Comparison of ENCODE assay signal across 30 mouse cellular contexts in genomic region chr5:115099991-115100390, GRCm38 (mm10). TPM values are rescaled to one million over a fixed set of nuclear protein-coding genes. Genes with fewer than 3 reads are reported as not detected.
DNase-seq lines count a peak whose midpoint lies in the region; ATAC-seq and TF ChIP-seq lines count a peak whose summit lies in the region.
"Had no signal": no experiment of that assay in that cellular context is flagged by ENCODE, and none has a peak within 500 bp of the region (broad histone marks: within the 10 kb centered on the region; RNA-seq: fewer than 3 reads in every experiment).

No protein-coding gene starts in this region.

- no peak overlapping the region for H3K4me2 ChIP-seq in intestine, postnatal 0 days (replicated peaks; ENCODE audit: low read depth)
- no peak overlapping the region for H3K4me2 ChIP-seq in intestine, embryonic 15.5 days (replicated peaks)
- no peak overlapping the region for H3K4me2 ChIP-seq in myocyte (ENCODE audit: low read depth)
- H3K4me2 ChIP-seq: limb, embryonic 15.5 days; lung, embryonic 14.5 days; midbrain, embryonic 13.5 days had no signal

- peak; percentile 74 for DNase-seq in adrenal gland, postnatal 10 days
- DNase-seq in adrenal gland, postnatal 4 days (ENCODE audit: low spot score in 2 of 2), result no peak
- DNase-seq in lung, postnatal 10 days, result peak; percentile 43
- DNase-seq in lung, adult 2 months, result no peak
- no peak for DNase-seq in thymus, postnatal 0 days (ENCODE audit: low spot score)
- DNase-seq: cerebellum, adult 11-12 months; cerebellum, postnatal 10 days; gastrocnemius, postnatal 25 days; heart, adult 2 months; kidney, adult 11 months; left cerebral cortex, postnatal 4 days; lung, embryonic 14.5 days; retina, postnatal 1 day; thymus, postnatal 25 days had no signal

- WGBS in intestine, postnatal 0 days, result 73% methylated on average over 9 of the region's 9 CpGs
- WGBS in intestine, embryonic 15.5 days, result 83% methylated on average over 9 of the region's 9 CpGs
- whole genome bisulfite sequencing in lung, adult 2 months, result 52% methylated on average over 9 of the region's 9 CpGs

- H3K4me1 ChIP-seq in intestine, postnatal 0 days (replicated peaks; ENCODE audit: control insufficient read depth, insufficient read depth, low read length), result no peaks in the 10 kb centered on the region
- no peaks in the 10 kb centered on the region for H3K4me1 ChIP-seq in intestine, embryonic 15.5 days (replicated peaks)
- H3K4me1 ChIP-seq in lung, adult 2 months (ENCODE audit: control insufficient read depth, insufficient read depth, low read length), result 0 out of 2 replicates have a peak, but pooled peaks cover 4% of the 10 kb centered on the region
- H3K4me1 ChIP-seq: embryonic facial prominence, embryonic 10.5 days; forebrain, embryonic 10.5 days; limb, embryonic 15.5 days; midbrain, embryonic 13.5 days had no signal

- H3K36me3 ChIP-seq in intestine, postnatal 0 days (ENCODE audit: control insufficient read depth, insufficient read depth), result peaks cover 53% of the 10 kb centered on the region
- peaks cover 38% of the 10 kb centered on the region for H3K36me3 ChIP-seq in intestine, embryonic 15.5 days
- H3K36me3 ChIP-seq in myocyte (ENCODE audit: control insufficient read depth, insufficient read depth), result peaks cover 6% of the 10 kb centered on the region

- TF ChIP-seq CTCF in intestine, postnatal 0 days (IDR thresholded peaks at IDR 0.05; ENCODE audit: low read depth), result no peak
- TF ChIP-seq CTCF in lung, adult 2 months (IDR thresholded peaks at IDR 0.05; ENCODE audit: insufficient read depth, low read length), result no peak

- no peak for TF ChIP-seq POLR2A in lung, adult 2 months (IDR thresholded peaks at IDR 0.05; ENCODE audit: borderline replicate concordance, extremely low read depth, low read depth, low read length)
- TF ChIP-seq POLR2A in myocyte (IDR thresholded peaks at IDR 0.05; ENCODE audit: insufficient read length, low read depth), result no peak

- no peak overlapping the region for H3K4me3 ChIP-seq in intestine, postnatal 0 days (ENCODE audit: low read depth, low read length)
- no peak overlapping the region for H3K4me3 ChIP-seq in intestine, embryonic 15.5 days (replicated peaks)
- H3K4me3 ChIP-seq in lung, adult 2 months (replicated peaks; ENCODE audit: extremely low read depth, low read depth, low read length), result no peak overlapping the region
- H3K4me3 ChIP-seq in myocyte, result no peak overlapping the region
- H3K4me3 ChIP-seq: embryonic facial prominence, embryonic 10.5 days; forebrain, embryonic 10.5 days; heart, adult 2 months; limb, embryonic 15.5 days; midbrain, embryonic 13.5 days had no signal

- no peak overlapping the region for H3ac ChIP-seq in myocyte (ENCODE audit: control insufficient read depth, insufficient read length)

- no peaks in the 10 kb centered on the region for H3K27me3 ChIP-seq in intestine, postnatal 0 days (replicated peaks; ENCODE audit: control insufficient read depth, insufficient read depth, low read length)
- no peaks in the 10 kb centered on the region for H3K27me3 ChIP-seq in intestine, embryonic 15.5 days (replicated peaks)
- H3K27me3 ChIP-seq in myocyte (ENCODE audit: control insufficient read depth, insufficient read depth, insufficient read length), result no peaks in the 10 kb centered on the region
- H3K27me3 ChIP-seq: limb, embryonic 15.5 days; midbrain, embryonic 13.5 days had no signal

- peak overlapping the region; percentile 46 for H3K27ac ChIP-seq in intestine, postnatal 0 days (ENCODE audit: low read depth, low read length)
- H3K27ac ChIP-seq in intestine, embryonic 15.5 days, result no peak overlapping the region
- H3K27ac ChIP-seq: embryonic facial prominence, embryonic 10.5 days; forebrain, embryonic 10.5 days; heart, adult 2 months; hindbrain, postnatal 0 days; kidney, postnatal 0 days; limb, embryonic 15.5 days; midbrain, embryonic 13.5 days had no signal

- H3K79me2 ChIP-seq in myocyte (ENCODE audit: control insufficient read depth, insufficient read depth), result no peaks in the 10 kb centered on the region

- ATAC-seq in intestine, postnatal 0 days, result no peak
- ATAC-seq in intestine, embryonic 15.5 days, result no peak
- ATAC-seq: forebrain, embryonic 16.5 days; hindbrain, postnatal 0 days; midbrain, embryonic 13.5 days had no signal

- no peak overlapping the region for H3K9ac ChIP-seq in intestine, postnatal 0 days (ENCODE audit: low read depth, low read length)
- no peak overlapping the region for H3K9ac ChIP-seq in intestine, embryonic 15.5 days
- H3K9ac ChIP-seq: limb, embryonic 15.5 days; lung, embryonic 14.5 days; midbrain, embryonic 13.5 days had no signal

- H3K9me3 ChIP-seq in intestine, postnatal 0 days (ENCODE audit: control insufficient read depth), result no peaks in the 10 kb centered on the region
- H3K9me3 ChIP-seq in intestine, embryonic 15.5 days, result no peaks in the 10 kb centered on the region
- H3K9me3 ChIP-seq: embryonic facial prominence, embryonic 10.5 days; forebrain, embryonic 10.5 days; limb, embryonic 15.5 days; midbrain, embryonic 13.5 days had no signal

TF ChIP-seq in myocyte, 11 proteins besides CTCF, POLR2A, EP300 and RAD21:
- TF ChIP-seq MYOD1 (IDR thresholded peaks at IDR 0.05; ENCODE audit: control insufficient read depth in 1 of 3, insufficient read length in 2 of 3, low read depth in 2 of 3) (peak in 2 of 3 experiments; percentile 11 to 14), E2F4 (IDR thresholded peaks at IDR 0.05; ENCODE audit: insufficient read depth) (no peak), POLR2AphosphoS2 (IDR thresholded peaks at IDR 0.05; ENCODE audit: insufficient read length, low read depth) (peak; percentile 54)

RNA-seq across cellular contexts. Expression of gene Gm10401, which starts 1.9 kb away (rescaled TPM):
- total RNA-seq in adrenal gland, postnatal 10 days (2021), result not detected
- under 1 TPM in 1 of 2 experiments, not detected in 1; 0.73 TPM for total RNA-seq in adrenal gland, postnatal 4 days (2021)
- 13.8 and 17.0 TPM in 2 replicates for polyA plus RNA-seq in intestine, postnatal 0 days (2015; fragmentation: Nextera tagmentation; extraction: Ambion mirVana)
- polyA plus RNA-seq in intestine, embryonic 15.5 days (2015; fragmentation: Nextera tagmentation; extraction: Ambion mirVana), result 24.9 and 30.2 TPM in 2 replicates
- not detected in 2 replicates for polyA plus RNA-seq in lung, adult 2 months (2012; rRNA removed)
- 4.4 TPM for polyA plus RNA-seq in myocyte (2012; fragmentation: generic; extraction: Trizol)
- 26.4 and 27.2 TPM in 2 replicates for polyA plus RNA-seq in thymus, postnatal 0 days (2015; fragmentation: Nextera tagmentation; extraction: Ambion mirVana)
- total RNA-seq: gastrocnemius, postnatal 25 days; heart, adult 2 months; hindbrain, postnatal 0 days; layer of hippocampus, postnatal 14 days; left cerebral cortex, adult 8-10 months; left cerebral cortex, postnatal 4 days; megakaryocyte, adult 5-6 weeks; monocyte, adult 5-6 weeks had no signal
- polyA plus RNA-seq: cortical plate, adult 2 months; heart, adult 2 months; spleen, adult 2 months had no signal

RNA-seq across cellular contexts. Expression of gene Acads, which starts 19.2 kb away (rescaled TPM):
- total RNA-seq in adrenal gland, postnatal 10 days (2021), result 100 to 1,000 TPM; 356 to 367 TPM
- 100 to 1,000 TPM; 166 to 191 TPM for total RNA-seq in adrenal gland, postnatal 4 days (2021)
- polyA plus RNA-seq in intestine, postnatal 0 days (2015; fragmentation: Nextera tagmentation; extraction: Ambion mirVana), result 100 and 113 TPM in 2 replicates
- 119 and 122 TPM in 2 replicates for polyA plus RNA-seq in intestine, embryonic 15.5 days (2015; fragmentation: Nextera tagmentation; extraction: Ambion mirVana)
- polyA plus RNA-seq in lung, adult 2 months (2012; rRNA removed), result 44.9 and 54.3 TPM in 2 replicates
- 82.1 TPM for polyA plus RNA-seq in myocyte (2012; fragmentation: generic; extraction: Trizol)
- 51.6 and 58.6 TPM in 2 replicates for polyA plus RNA-seq in thymus, postnatal 0 days (2015; fragmentation: Nextera tagmentation; extraction: Ambion mirVana)

RNA-seq across cellular contexts. Expression of gene Unc119b, which starts 34.8 kb away (rescaled TPM):
- 10 to 100 TPM; 31.8 to 34.1 TPM for total RNA-seq in adrenal gland, postnatal 10 days (2021)
- 10 to 100 TPM; 35.1 to 39.1 TPM for total RNA-seq in adrenal gland, postnatal 4 days (2021)
- polyA plus RNA-seq in intestine, postnatal 0 days (2015; fragmentation: Nextera tagmentation; extraction: Ambion mirVana), result 10.1 and 12.2 TPM in 2 replicates
- 25.7 and 26.6 TPM in 2 replicates for polyA plus RNA-seq in intestine, embryonic 15.5 days (2015; fragmentation: Nextera tagmentation; extraction: Ambion mirVana)
- 50.0 and 52.8 TPM in 2 replicates for polyA plus RNA-seq in lung, adult 2 months (2012; rRNA removed)
- polyA plus RNA-seq in myocyte (2012; fragmentation: generic; extraction: Trizol), result 24.5 TPM
- polyA plus RNA-seq in thymus, postnatal 0 days (2015; fragmentation: Nextera tagmentation; extraction: Ambion mirVana), result 25.0 and 27.5 TPM in 2 replicates

RNA-seq across cellular contexts. Expression of gene Mlec, which starts 58.0 kb away (rescaled TPM):
- total RNA-seq in adrenal gland, postnatal 10 days (2021), result 100 to 1,000 TPM; 160 to 163 TPM
- total RNA-seq in adrenal gland, postnatal 4 days (2021), result 100 to 1,000 TPM; 208 to 242 TPM
- 56.7 and 59.7 TPM in 2 replicates for polyA plus RNA-seq in intestine, postnatal 0 days (2015; fragmentation: Nextera tagmentation; extraction: Ambion mirVana)
- polyA plus RNA-seq in intestine, embryonic 15.5 days (2015; fragmentation: Nextera tagmentation; extraction: Ambion mirVana), result 89.9 and 113 TPM in 2 replicates
- polyA plus RNA-seq in lung, adult 2 months (2012; rRNA removed), result 44.1 and 53.8 TPM in 2 replicates
- polyA plus RNA-seq in myocyte (2012; fragmentation: generic; extraction: Trizol), result 112 TPM
- polyA plus RNA-seq in thymus, postnatal 0 days (2015; fragmentation: Nextera tagmentation; extraction: Ambion mirVana), result 25.2 and 26.9 TPM in 2 replicates

Comparison
In these comparisons a context has a peak if more than half of its experiments do, and no peak if none do; other contexts are left out.
1. DNase-seq: peak in adrenal gland, postnatal 10 days (single experiment) and lung, postnatal 10 days (single experiment); none in adrenal gland, postnatal 4 days (0 of 2), lung, adult 2 months (single experiment) and thymus, postnatal 0 days (single experiment).